Mouse (Mus musculus): ENCODE results near the gene 4933434E20Rik.

DNA sequence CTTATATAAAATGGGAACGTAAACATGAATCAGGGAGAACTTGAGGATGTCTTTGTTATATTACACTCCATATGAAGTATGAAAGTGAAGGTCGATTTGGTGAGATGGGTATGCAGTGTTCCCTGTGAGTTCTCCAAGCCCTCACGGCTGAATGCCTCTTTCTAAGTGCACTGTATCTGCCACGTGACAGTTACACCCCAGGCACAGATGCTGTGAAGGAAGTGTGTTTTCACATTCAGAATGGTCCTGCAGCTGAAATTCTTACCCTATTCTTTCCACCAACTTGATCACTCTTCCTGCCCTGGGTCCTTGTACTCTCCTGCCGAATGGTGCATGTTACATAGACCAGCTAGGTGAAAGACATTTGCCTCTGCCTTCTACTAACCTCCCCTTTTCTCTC is 46.5 kb downstream of the 4933434E20Rik start:
- no peak for TF ChIP-seq CTCF (IDR thresholded peaks at IDR 0.05; ENCODE audit: borderline replicate concordance, extremely low read depth, insufficient read depth, insufficient read length)
- TF ChIP-seq POLR2A (IDR thresholded peaks at IDR 0.05; ENCODE audit: borderline replicate concordance, extremely low read depth, insufficient read depth, insufficient read length, poor library complexity, severe bottlenecking) = no peak

All from brain, embryonic 14.5 days (tissue).